Mouse (Mus musculus) layer of hippocampus, postnatal 10 days (tissue): ENCODE data around the gene Ptprn2. TPM values are rescaled to one million over a fixed set of nuclear protein-coding genes. Genes with fewer than 3 reads are reported as not detected.

ENCODE experiments used
- DNase-seq, 2 experiments: peaks; one replicate each; pipeline ENCODE4 v3.0.0; 2021; ENCODE audit warnings: low spot score in 2 of 2
- total RNA-seq, 2 experiments: library from RNA; stranded (reverse); gene quantifications; 2 replicates each; pipeline ENCODE4 v1.2.3; 2021

Gene Ptprn2
- total RNA-seq, 2 experiments from 2014 or later = 234 to 251 TPM

DNA sequence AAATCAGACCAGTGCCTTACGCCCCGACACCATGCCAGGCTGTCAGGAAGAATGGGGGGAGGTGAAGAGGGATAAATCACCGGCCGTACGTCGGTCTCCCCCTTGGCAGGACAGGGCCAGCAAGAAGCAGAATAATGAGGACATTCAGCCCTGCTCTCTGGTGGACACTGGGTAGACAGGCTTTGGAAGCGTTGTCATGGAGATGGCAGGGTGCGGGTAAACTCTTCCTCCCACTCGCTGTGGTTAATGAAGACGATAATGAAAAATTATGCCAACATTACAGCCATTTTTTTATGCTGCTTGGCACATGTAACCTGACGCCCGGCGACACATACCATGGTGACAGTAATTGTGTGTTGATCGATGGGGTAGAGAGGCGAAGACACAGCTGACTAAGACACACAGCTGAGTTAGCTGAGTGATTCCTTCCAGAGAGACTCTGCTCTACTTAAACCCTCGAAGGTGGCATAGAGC lies 621.7 kb downstream of the Ptprn2 start:
- DNase-seq = peak; percentile 67 to 69

DNA sequence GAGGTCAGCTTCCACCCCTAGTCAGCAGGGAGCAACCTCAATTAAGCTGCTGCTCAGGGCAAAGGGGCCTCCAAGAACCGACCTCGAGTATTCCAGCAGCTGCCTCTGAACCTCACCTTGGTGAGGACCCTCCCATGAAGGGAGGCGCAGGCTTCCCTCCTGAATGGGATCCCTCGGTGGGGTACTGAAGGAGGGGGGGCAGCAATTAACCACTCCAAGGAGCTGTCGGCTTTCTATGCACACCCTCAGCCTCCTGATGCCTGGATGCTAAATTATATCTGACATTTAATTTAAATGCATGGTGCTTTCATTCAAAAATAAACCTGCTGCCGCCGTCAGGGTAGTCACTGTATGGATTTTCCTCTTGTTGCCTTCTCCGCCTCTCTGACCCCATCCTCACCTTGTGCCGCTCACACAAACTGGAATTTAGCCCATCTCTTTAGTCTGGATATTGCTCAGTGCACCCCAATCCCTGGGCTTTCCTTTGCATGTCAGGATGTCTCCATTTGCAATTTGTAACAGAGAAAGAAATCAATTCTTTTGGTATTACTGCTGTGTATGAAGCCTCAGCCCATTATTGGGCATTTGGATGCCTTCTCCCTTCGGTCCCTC lies 629.8 kb downstream of the Ptprn2 start:
- DNase-seq = no peak

DNA sequence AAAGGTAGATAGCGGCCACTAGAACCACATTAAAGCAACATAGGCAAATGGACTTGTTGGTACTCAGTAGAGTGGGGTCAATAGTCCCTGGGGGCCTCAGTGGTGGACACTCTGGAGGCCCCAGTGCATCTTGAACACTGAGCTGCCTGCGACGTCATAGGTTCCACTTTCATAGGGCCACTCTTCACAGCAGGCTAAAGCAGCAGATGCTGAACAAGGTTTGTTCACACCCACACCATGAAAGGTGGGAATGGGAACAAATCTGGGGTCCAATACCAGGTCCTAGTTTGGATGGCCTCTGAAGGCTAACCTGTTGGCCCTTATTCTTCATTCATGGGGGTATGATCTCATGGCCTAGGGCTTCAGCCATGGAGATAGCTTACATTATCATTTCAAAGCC lies 641.6 kb downstream of the Ptprn2 start:
- DNase-seq = no peak

DNA sequence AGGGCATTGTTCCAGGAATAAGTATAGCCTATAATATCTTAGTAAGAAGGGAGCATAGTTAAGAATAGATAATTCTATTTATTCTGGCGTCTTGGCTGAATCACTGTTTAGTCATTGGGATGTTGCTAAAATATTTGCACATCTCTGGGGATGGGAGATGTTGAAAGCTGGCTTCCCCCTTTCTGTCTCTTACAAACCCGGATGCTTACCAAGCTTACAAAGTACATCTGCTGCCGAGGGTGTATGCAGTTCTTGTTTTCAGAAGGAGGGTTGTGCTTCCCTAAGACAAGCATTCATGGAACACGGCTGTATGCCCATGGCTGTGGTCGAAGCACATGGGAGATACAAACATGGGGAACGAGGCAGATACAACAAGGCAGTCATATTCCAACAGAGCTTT lies 642.0 kb downstream of the Ptprn2 start:
- DNase-seq = no peak

DNA sequence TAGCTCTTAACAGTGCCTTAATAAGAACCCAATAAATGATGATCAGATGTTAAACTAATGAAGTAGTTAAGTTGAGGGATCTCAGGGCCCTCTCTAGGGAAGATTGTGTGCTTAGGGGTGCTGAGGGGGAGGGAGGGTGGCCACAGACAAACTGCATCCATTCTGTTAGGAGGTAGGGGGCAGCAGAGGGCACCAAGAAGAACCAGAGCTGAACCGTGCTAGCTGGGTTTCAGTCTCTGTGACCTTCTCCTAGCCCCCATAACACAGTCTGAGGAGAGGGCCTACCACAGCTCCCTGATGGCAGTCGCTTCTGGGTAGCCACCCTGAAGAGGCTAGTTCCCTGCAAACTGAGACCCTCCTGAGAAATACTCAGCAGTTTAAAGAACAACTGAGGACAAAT lies 646.6 kb downstream of the Ptprn2 start:
- DNase-seq = peak; percentile 37 to 38

DNA sequence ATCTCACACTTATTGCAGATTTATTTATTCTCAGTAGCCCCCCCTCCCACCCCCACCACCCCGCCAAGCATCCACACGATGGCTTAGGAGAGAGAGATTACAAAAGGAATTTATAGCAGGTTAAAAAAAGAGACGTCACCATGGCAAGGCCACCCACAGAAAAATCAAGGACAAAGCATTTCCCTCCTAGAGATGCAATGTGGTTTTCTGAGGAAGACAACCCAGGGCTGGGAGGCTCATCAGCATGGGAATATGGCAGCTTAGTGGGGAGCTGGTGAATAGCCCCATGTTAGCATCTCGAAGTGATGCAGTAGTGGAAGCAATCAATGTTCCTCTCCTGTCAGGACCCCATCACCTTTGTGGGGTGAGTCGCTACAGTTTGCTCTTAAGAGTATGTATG lies 649.7 kb downstream of the Ptprn2 start:
- DNase-seq = no peak

DNA sequence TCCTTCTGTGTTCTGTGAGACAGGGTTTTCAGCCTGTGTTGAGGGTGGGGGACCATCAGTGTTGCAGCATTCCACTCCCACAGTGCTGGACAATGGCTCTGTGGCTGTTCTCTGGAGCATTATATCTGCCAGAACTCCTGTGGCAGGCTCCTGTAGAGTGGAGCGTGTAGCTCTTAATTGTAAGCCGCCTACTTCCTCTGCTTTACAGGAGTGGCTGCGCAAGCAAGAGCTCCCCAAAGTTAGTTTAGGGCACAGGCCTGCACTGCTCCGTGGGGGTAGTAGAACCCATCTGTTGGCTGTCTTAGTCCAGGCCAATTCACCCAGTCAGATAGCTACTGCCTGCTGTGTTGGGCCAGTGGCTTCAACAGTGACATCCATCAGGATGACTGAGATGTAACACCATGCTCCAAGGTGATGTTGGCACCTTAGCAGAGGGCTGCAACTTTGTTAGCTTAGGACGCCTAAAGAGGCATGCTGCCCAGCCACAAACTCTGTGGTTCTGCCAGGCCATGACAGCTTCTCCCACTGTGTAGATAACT lies 651.0 kb downstream of the Ptprn2 start:
- no peak for DNase-seq

DNA sequence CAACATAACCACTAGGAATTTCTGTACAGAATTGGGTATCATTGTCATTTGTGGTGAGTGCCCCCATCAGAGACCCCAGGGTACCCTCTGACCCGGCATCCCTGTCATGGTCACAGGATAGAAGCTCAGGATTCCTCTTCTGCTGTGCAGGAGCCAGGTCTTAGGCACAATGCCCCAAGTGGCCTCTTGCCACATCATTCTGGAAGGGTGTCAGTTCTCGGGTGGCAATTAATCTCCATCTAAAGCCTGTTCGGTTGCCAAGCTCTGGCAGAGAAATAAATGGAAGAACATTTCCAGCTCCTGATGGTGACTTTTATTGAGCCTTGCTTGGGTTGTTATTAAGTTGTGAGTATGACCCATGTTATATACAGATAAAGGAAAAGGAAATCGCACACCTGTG lies 655.4 kb downstream of the Ptprn2 start:
- DNase-seq = peak; percentile 15 to 37

DNA sequence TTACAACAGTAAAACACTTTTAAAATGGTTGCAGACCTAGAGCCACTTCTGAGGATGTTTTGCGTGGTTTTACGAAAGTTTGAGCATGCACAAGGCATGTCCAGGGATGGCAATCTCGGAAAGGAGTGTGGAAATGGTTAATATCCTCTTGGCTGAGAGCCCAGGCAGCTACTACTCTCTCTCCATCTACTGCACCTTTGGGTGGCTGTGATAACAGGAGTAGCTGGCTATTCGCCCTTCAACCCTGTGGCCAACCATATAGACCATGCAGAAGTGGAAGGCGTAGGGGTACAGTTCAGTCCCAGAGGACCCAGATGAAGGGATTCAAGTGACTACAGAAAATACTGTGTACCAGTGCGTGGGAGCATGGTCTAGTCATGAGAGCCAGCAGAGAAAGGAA lies 655.9 kb downstream of the Ptprn2 start:
- no peak for DNase-seq

DNA sequence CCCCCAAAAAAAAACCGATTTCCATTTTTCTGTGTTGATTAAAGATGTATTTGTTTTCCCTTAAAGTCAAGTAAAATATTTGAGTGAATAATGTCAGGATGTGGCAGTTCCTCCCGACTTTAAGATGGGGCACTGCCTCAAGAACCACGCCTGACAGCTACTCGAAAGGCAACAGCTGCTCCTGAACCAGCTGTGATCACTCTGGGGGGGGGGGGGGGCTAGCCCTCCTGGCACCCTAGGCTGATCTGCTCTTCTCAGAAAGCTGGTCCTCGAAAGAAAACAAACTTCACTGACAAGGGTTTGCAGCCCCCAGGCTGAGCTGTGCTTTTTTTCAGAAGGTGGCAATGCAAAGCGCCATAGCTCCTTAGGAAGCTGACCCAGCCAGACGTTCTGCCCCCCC lies 663.7 kb downstream of the Ptprn2 start:
- DNase-seq = no peak

DNA sequence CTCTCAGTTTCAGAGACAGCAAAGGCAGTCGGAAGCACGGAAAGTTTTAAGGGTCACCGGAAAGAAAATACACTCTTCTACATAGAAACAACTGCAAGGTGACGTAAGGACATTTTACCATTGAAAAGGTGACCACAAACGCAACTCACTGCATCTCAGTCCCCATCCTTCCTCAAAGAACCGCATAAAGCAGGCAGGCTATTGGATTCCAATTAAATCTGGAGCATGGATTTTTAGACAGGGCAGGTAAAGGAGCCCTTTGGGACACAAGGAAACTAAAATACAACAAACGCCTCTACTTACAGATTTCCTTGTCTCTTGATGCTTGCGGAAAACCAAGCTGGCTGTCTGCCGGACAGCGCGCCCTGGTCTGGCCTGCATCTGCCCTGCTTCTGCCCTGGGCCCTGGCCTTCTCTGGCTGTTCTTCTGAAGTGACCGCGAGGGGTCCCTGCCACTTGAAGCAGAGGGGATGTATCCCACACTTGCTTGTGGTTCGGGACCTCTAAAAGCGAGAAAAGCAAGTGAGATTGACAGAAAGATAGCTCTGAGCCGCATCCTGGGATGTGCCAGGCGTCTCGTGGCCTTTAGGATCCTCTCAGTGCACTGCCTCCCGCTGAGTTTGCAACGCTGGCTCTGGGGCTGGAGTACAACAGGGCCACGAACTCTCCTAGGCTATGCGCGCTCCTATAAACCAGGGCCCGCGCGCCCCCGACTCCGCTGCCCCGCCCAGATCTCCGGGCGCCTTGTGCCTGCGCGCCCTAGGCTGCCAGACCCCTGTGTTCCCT lies 665.3 kb downstream of the Ptprn2 start:
- DNase-seq = no peak

DNA sequence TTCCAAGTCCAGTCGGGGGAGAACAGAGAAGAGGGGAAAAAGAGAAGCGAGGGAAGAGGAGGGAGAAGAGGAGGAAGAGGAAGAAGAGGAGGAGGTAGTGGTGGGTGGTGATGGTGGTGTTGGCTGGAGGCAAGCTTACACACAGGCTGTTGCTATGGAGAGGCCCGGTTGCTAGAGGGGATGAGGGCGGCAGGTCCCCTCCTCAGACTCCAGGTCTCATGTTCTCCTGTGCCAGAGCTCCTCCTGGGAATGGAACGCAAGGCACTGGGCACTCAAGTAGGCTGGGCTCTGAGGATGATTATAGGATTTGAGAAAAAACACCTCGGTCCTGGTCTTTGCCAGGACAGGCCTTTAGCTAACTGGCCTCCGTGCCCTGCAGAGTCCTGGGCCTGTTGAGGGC lies 666.1 kb downstream of the Ptprn2 start:
- no peak for DNase-seq

DNA sequence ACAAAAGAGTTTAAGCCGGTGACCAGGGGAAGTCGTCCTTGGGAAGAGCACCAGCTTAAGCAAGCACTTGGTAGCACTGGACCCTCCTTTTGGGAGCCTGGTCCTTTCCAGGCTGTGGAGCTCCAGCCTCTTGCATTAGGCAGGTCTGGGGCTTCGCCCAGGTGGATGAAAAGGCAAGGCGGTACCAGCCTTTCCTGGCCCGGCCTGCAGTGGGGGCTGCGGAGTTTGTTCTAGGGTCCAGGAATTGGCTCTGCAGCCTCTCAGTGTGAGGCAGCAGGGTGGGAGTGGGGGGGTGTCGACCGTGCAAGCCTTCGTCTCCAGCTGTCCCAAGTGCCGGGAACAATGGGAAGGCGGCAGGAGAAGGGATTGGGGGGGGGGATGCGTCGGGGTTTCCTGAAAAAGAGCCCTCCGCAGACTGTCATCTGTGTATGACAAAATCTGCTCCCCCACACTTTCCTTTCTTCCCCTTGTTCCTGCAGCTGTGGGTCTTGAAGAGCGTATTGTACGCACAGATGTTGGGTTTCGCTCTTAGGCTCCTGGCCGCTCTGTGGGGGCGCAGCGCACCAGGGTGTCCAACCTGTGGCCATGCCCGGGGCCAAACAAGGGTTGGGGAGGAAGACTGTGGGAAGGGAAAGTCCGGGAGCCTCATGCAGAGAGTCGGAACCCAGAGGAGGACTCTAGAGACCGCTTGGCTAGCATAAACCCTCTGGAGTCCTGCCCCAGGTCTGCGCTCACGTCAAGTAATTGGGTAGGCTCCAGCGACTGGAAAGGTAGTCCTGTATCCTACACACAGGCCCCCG lies 667.0 kb downstream of the Ptprn2 start:
- DNase-seq = no peak

DNA sequence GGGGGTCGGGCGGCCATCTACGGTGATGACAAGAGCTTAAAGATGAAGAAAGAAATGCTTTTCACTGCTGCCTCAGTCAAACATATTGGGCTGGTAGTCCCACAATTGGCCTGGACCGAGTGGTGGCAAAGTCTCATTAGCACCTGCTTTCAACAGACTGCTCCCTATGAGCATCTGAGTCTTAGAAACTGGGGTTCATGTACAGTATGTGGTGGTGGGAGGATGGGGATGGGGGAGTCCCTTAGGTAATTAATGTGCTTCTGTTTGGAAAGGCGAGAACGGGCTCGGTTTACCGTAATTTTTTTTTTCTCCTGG lies 667.6 kb downstream of the Ptprn2 start:
- DNase-seq = peak in 1 of 2 experiments; percentile 19

DNA sequence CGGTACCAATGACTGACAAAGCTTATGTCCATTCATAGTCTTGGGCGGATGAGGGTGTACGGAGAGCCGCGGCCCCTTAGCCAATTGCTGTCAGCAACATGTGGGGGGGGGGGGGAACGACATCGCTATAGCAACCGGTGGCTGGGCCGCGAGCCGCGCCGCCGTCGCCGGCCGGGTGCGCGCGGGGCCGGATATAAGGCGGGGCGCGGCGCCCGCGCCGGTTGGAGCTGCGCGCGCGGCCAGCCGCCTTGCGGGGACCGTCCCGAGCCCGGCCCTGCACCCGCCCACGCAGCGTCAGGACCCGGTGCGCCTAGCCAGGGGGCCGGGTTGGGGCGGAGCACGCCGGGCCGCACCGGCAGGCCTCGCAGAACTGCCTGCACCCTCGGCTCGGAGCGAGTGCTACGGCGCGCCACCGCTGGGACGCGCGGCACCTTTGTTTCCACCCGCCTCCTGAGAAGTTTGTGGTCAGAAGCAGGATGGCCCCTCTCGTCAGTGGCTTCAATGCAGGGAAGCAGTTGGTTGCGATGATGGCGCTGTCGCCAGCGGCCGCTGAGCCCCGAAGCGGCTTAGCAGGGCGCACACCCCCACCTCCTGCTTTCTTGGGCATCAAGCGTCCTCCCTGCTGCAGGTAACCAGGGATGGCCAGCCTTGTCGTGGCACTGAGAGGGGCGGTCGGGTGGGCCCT lies 668.3 kb downstream of the Ptprn2 start:
- DNase-seq = peak; percentile 36 to 68

DNA sequence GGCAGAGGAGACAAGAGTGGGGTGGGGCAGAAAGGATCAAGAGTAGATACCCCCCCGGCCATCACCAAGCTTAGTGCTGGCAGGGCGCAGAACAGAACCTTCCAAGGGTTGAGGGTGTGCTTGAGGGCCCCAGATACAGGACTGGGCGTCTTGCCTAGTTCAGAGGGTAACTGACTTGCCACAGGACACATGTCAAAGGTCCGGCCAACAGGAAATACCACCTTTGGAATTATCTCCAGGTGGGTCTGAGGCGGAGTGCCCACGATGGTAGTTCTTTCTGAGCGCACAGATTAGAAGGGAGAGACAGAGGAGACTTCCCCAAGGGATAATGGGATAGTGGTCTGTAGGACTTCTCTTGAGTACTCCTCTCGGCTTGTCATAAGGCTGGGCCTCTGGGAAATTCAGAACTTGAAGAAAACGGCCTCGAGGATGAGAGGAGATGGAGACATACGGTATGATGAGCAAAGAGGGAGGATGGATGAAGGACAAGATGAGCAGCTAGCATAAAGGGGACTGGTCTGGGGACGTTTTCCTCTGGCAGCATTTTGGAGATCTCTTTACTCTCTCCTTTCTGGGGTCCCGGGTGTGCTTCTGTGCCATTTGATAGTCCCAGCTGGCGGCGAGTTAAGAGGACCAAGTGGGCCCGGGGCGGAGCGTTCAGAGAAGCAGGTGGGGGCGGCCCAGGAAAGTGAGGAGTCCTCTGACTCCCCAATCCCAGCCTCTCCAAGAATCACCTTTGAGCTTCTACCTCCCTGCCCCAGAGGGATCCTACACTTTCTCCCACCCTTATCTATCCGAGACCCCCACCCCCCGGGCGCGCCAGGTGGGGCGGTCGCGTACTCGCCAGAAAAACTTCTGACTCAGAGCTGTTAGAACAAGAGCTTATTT lies 669.1 kb downstream of the Ptprn2 start:
- peak; percentile 11 to 22 for DNase-seq

DNA sequence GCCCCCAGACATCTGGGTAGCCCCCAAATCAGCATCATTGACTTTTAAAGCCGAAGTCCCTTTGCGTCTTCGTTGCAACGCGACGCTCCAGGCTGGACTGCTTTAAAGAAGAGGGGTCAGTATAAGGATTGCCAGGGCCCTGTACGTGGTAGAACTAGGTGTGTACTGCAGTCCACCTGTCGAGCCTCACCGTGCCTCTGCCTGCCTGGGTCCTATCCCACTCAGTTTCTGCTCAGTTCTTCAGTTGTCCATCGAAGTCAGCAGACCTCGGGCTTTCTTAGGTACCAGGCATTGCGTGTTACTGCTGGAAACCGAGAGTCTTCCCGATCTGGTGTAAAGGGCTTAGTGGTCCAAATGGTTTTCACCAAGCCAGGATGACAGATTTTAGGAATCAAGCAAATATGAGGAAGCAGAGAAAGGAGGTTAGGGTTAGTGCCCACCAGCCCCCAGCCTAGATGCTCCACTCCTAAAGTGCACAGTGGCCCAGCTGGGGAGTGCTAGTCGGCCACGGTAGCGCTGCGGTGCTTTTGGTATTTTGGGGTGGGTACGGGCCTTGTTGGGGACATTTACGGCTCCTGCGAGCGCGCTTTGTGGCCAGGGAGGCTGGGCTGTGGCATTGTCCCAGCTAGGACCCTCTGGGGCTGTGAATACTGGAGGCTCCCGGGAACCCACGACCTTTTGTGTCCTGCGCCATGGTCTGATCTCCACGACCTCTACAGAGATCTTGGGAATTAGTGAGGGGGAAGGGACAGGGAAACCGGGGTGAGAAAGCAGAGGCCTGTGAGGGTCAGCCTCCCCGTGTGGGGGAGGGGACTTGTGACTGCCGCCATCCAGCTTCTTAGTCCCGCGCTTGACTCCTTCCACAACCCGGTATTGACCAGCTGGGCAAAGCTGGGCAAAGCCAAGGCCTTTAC lies 670.0 kb downstream of the Ptprn2 start:
- peak in 1 of 2 experiments; percentile 21 for DNase-seq

DNA sequence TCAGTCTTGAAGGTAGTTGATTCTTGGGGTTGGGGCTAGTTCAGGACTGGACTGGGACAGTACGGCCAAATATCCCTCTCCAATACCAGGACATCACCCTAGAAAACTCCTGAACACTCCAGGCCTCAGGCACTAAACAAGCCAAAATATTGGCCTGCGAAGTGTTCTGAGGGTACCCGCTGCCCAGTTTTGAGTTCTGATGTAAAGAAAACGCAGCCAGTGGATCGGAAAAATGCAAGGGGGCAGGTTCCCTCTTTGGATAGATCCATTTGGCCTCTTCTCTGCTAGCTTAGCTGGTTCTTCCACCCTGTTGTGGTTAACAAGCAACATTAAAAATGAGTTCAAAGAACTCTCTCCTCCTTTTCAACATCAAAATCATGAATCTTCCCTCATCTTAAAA lies 670.7 kb downstream of the Ptprn2 start:
- DNase-seq = peak in 1 of 2 experiments; percentile 14

DNA sequence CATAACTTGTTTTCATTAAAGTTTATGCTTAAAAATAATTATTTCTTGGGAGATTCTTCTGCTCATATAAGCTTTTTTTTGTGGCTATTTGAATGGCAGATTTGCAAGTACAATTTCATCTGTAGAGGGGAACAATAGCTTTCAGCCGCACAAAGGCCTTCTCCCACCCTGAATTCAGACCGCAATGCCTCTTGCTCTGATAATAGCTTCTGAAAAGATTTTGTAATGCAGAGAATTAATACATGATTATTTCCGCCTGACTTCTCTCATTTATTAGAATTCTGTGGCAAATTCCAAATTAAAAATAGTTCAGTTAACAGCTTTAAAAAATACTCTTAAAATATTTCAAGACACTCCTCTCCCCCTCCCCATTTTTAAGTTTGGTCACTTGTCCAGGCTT lies 671.3 kb downstream of the Ptprn2 start:
- DNase-seq = peak in 1 of 2 experiments; percentile 7
